Mouse (Mus musculus) limb, embryonic 14.5 days (tissue): ENCODE results near the gene Grin2c. TPM values are rescaled to one million over a fixed set of nuclear protein-coding genes. Genes with fewer than 3 reads are reported as not detected.

Experiments
- ATAC-seq: fragments of 200-750 bp; cut with Nextera tagmentation; 2 replicates; pipeline ENCODE4 v1.8.0; 2017; ENCODE audit warnings: low read depth, moderate number of reproducible peaks, moderate TSS enrichment; ENCODE audit not compliant: low FRiP score
- DNase-seq: peaks from one replicate; pipeline ENCODE4 v3.0.0-alpha.2; 2015; ENCODE audit warnings: low spot score
- H3K27ac ChIP-seq: fragments of 300-500 bp; sonication (generic); replicated peaks from 2 replicates; pipeline ENCODE4 v1.5.1; 2014; ENCODE audit warnings: low read depth, mild to moderate bottlenecking, low read length, moderate library complexity, mixed read lengths
- H3K27me3 ChIP-seq: fragments of 300-500 bp; sonication (generic); 2 replicates; pipeline ENCODE4 v1.6.1; 2014; ENCODE audit warnings: low read length, mixed read lengths; ENCODE audit not compliant: control insufficient read depth, insufficient read depth
- H3K36me3 ChIP-seq: fragments of 300-500 bp; sonication (generic); 2 replicates; pipeline ENCODE4 v1.6.1; 2014; ENCODE audit warnings: mild to moderate bottlenecking, low read length, moderate library complexity, mixed read lengths; ENCODE audit not compliant: control insufficient read depth, insufficient read depth
- H3K4me1 ChIP-seq: fragments of 300-500 bp; sonication (generic); 2 replicates; pipeline ENCODE4 v1.6.1; 2014; ENCODE audit warnings: antibody characterized with exemption, low read length, mixed read lengths; ENCODE audit not compliant: control insufficient read depth, insufficient read depth
- H3K4me2 ChIP-seq: fragments of 300-500 bp; sonication (generic); replicated peaks from 2 replicates; pipeline ENCODE4 v1.6.1; 2014; ENCODE audit warnings: low read depth, mild to moderate bottlenecking, low read length, moderate library complexity; ENCODE audit not compliant: severe bottlenecking
- H3K4me3 ChIP-seq: fragments of 300-500 bp; sonication (generic); replicated peaks from 2 replicates; pipeline ENCODE4 v1.5.1; 2014; ENCODE audit warnings: low read length
- H3K9ac ChIP-seq: fragments of 300-500 bp; sonication (generic); 2 replicates; pipeline ENCODE4 v1.6.1; 2014; ENCODE audit warnings: mild to moderate bottlenecking, low read depth, low read length, moderate library complexity; ENCODE audit not compliant: severe bottlenecking
- H3K9me3 ChIP-seq: fragments of 300-500 bp; sonication (generic); 2 replicates; pipeline ENCODE4 v1.6.1; 2016; ENCODE audit warnings: low read length; ENCODE audit not compliant: control insufficient read depth
- POLR2A ChIP-seq: fragments of 200-500 bp; IDR thresholded peaks from 2 replicates; pipeline ENCODE4 v1.8.0; 2012; ENCODE audit warnings: inconsistent platforms, mild to moderate bottlenecking, moderate library complexity, borderline replicate concordance; ENCODE audit not compliant: insufficient read depth, insufficient read length; ENCODE audit errors: extremely low read depth
- WGBS: fragments of 180-500 bp; shearing (Covaris S2); extraction: QIAGEN DNeasy Blood & Tissue Kit; methylation state at CpG from one replicate; pipeline ENCODE4 v1.1.7; 2014; 5-methylcytosine and 5-hydroxymethylcytosine counted together
- polyA plus RNA-seq, 2 experiments: library from polyadenylated mRNA; depleted of rRNA in 1 of 2; stranded (reverse) in 1 of 2; unstranded in 1 of 2; fragments of >200 nt; fragmentation: Nextera tagmentation in 1 of 2; extraction: Ambion mirVana in 1 of 2; gene quantifications; 2 replicates each; pipeline versions ENCODE4 v1.2.1 to v1.2.3; 2012 to 2014

Gene Grin2c
- polyA plus RNA-seq, 2 experiments: 0.21 TPM; not detected in 1

GRCm38 (mm10) chr11:115224889-115225288 is 42.2 kb downstream of the Grin2c start:
- Histone ChIP-seq H3K27ac (no peak overlapping the region), H3K9me3 (no peaks in the 10 kb centered on the region), H3K27me3 (no peaks in the 10 kb centered on the region), H3K36me3 (no peaks in the 10 kb centered on the region; the same call in 1 of the 2 replicates), H3K4me1 (peaks cover 9% of the 10 kb centered on the region), H3K4me3 (no peak overlapping the region), H3K4me2 (no peak overlapping the region), H3K9ac (no peak overlapping the region)
- 46% methylated on average over 8 of the region's 8 CpGs for WGBS
- no peak for DNase-seq
- TF ChIP-seq POLR2A: no peak
- no peak for ATAC-seq

- Histone ChIP-seq H3K4me1 (peaks cover 9% of the 10 kb centered on the region), H3K36me3 (no peaks in the 10 kb centered on the region; the same call in 1 of the 2 replicates), H3K4me3 (no peak overlapping the region), H3K27me3 (no peaks in the 10 kb centered on the region), H3K4me2 (no peak overlapping the region), H3K9me3 (no peaks in the 10 kb centered on the region), H3K9ac (no peak overlapping the region), H3K27ac (no peak overlapping the region)
- ATAC-seq (no peak), DNase-seq (no peak)
- no peak for TF ChIP-seq POLR2A
- WGBS: 71% methylated on average over 6 of the region's 6 CpGs
These were observed 43.2 kb downstream of the Grin2c start for GRCm38 (mm10) chr11:115223877-115224276.

GRCm38 (mm10) chr11:115223451-115223850 is 43.6 kb downstream of the Grin2c start:
- DNase-seq (no peak), ATAC-seq (no peak)
- Histone ChIP-seq H3K27me3 (no peaks in the 10 kb centered on the region), H3K4me1 (peaks cover 9% of the 10 kb centered on the region), H3K4me3 (no peak overlapping the region), H3K36me3 (no peaks in the 10 kb centered on the region; the same call in 1 of the 2 replicates), H3K9ac (no peak overlapping the region), H3K4me2 (no peak overlapping the region), H3K9me3 (no peaks in the 10 kb centered on the region), H3K27ac (no peak overlapping the region)
- TF ChIP-seq POLR2A: no peak
- WGBS: 54% methylated on average over 11 of the region's 11 CpGs

- no peaks in the 10 kb centered on the region for H3K9me3 ChIP-seq
- H3K27ac ChIP-seq: no peak overlapping the region
- DNase-seq (no peak), ATAC-seq (no peak)
- no peaks in the 10 kb centered on the region for H3K27me3 ChIP-seq
- no peaks in the 10 kb centered on the region; the same call in 1 of the 2 replicates for H3K36me3 ChIP-seq
- H3K4me1 ChIP-seq: peaks cover 9% of the 10 kb centered on the region
- H3K4me3 ChIP-seq: no peak overlapping the region
- WGBS: 30% methylated on average over 5 of the region's 5 CpGs
- H3K9ac ChIP-seq: no peak overlapping the region
- TF ChIP-seq POLR2A: no peak
- no peak overlapping the region for H3K4me2 ChIP-seq
These were observed 44.5 kb downstream of the Grin2c start for GRCm38 (mm10) chr11:115222570-115222969.

- peaks cover 8% of the 10 kb centered on the region for H3K4me1 ChIP-seq
- ATAC-seq (no peak; the same call in 1 of the 2 replicates), DNase-seq (no peak)
- H3K4me2 ChIP-seq: no peak overlapping the region
- no peaks in the 10 kb centered on the region for H3K27me3 ChIP-seq
- no peaks in the 10 kb centered on the region for H3K9me3 ChIP-seq
- no peaks in the 10 kb centered on the region; the same call in 1 of the 2 replicates for H3K36me3 ChIP-seq
- H3K27ac ChIP-seq: no peak overlapping the region
- no peak overlapping the region for H3K9ac ChIP-seq
- WGBS: 29% methylated on average over 12 of the region's 12 CpGs
- no peak for TF ChIP-seq POLR2A
- H3K4me3 ChIP-seq: no peak overlapping the region
These were observed 45.0 kb downstream of the Grin2c start for GRCm38 (mm10) chr11:115222077-115222476.

DNA sequence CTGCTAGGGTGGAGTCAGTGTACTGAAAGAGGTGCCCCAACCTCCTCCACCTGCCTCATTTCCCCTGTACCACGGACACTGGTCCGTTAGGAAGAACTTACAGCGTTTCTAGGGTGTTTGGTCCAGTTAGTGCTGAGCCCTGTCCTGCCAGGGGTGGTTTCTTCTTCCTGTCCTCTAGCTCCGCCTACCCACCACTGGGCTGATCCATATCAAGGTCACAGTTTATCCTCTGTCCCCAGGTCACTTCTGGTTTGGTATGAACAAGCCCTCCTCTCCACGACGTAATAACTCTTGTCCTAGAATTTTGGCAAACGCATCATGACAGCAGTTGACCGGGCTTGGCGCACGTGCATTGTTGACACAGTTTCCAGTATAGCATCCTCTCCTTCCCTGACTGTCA is 47.4 kb downstream of the Grin2c start:
- peaks cover 6% of the 10 kb centered on the region for H3K4me1 ChIP-seq
- no peak overlapping the region for H3K4me3 ChIP-seq
- ATAC-seq: no peak
- no peaks in the 10 kb centered on the region for H3K27me3 ChIP-seq
- no peak overlapping the region for H3K4me2 ChIP-seq
- no peak overlapping the region for H3K9ac ChIP-seq
- H3K27ac ChIP-seq: no peak overlapping the region
- WGBS: 93% methylated on average over 10 of the region's 10 CpGs
- H3K9me3 ChIP-seq: no peaks in the 10 kb centered on the region
- H3K36me3 ChIP-seq: peaks cover 3% of the 10 kb centered on the region
- TF ChIP-seq POLR2A: no peak
- no peak for DNase-seq
